Mouse (Mus musculus) CH12.LX (cell line): ENCODE results near the gene Rpl36a. TPM values are rescaled to one million over a fixed set of nuclear protein-coding genes. Genes with fewer than 3 reads are reported as not detected.
A peak's percentile ranks its signal among the peaks of the same experiment; 100 is the strongest.

ENCODE experiments used
- DNase-seq: peaks from one replicate; pipeline ENCODE4 v3.0.0-alpha.2; 2013; ENCODE audit errors: extremely low read depth
- H3K27ac ChIP-seq: 2 replicates; pipeline ENCODE4 v1.5.1; 2012; ENCODE audit warnings: low read depth, mild to moderate bottlenecking, control low read depth, moderate library complexity; ENCODE audit not compliant: insufficient read depth
- H3K27me3 ChIP-seq: replicated peaks from 2 replicates; pipeline ENCODE3; 2012; ENCODE audit warnings: inconsistent platforms
- H3K36me3 ChIP-seq, 2 experiments: replicated peaks in 1 of 2; 2 replicates each; pipeline versions ENCODE3 to v1.6.1; 2012; ENCODE audit warnings: inconsistent platforms in 1 of 2, low read length in 1 of 2, mild to moderate bottlenecking in 1 of 2, mixed read lengths in 1 of 2, moderate library complexity in 1 of 2; ENCODE audit not compliant: control insufficient read depth in 1 of 2, insufficient read depth in 1 of 2
- H3K4me1 ChIP-seq, 2 experiments: 2 replicates each; pipeline ENCODE4 v1.6.1; 2012; ENCODE audit warnings: inconsistent platforms in 1 of 2, moderate library complexity in 1 of 2; ENCODE audit not compliant: insufficient read depth in 2 of 2, control insufficient read depth in 1 of 2
- H3K4me2 ChIP-seq: 2 replicates; pipeline ENCODE4 v1.6.1; 2012; ENCODE audit warnings: low read depth, mild to moderate bottlenecking, control low read depth; ENCODE audit not compliant: poor library complexity, insufficient read depth, severe bottlenecking
- H3K4me3 ChIP-seq, 3 experiments: fragments of 150-350 bp in 1 of 3; sonication (generic) in 1 of 3; replicated peaks in 1 of 3; 2 replicates each; pipeline versions ENCODE3 to v1.5.1; 2011 to 2012; ENCODE audit warnings: low read depth in 2 of 3, low read length in 2 of 3, mild to moderate bottlenecking in 2 of 3, moderate library complexity in 2 of 3, control low read depth in 1 of 3, improper control_type of control experiment in 1 of 3, inconsistent platforms in 1 of 3, mixed read lengths in 1 of 3; ENCODE audit not compliant: poor library complexity in 1 of 3
- H3K79me2 ChIP-seq: replicated peaks from 2 replicates; pipeline ENCODE4 v1.6.1; 2012; ENCODE audit warnings: mild to moderate bottlenecking, moderate library complexity; ENCODE audit not compliant: control insufficient read depth, poor library complexity, insufficient read depth, severe bottlenecking; ENCODE audit errors: extremely low read depth
- H3K9ac ChIP-seq: 2 replicates; pipeline ENCODE4 v1.6.1; 2012; ENCODE audit warnings: low read depth, mild to moderate bottlenecking, control low read depth, moderate library complexity; ENCODE audit not compliant: insufficient read depth
- H3K9me3 ChIP-seq: replicated peaks from 2 replicates; pipeline ENCODE3; 2012; ENCODE audit warnings: low read length, inconsistent platforms, mixed read lengths
- BHLHE40 ChIP-seq: IDR thresholded peaks from 2 replicates; pipeline ENCODE4 v1.6.1; 2011; ENCODE audit warnings: mild to moderate bottlenecking, low read depth, low read length, improper control_type of control experiment
- CHD1 ChIP-seq: IDR thresholded peaks from 2 replicates; pipeline ENCODE4 v1.6.1; 2012; ENCODE audit warnings: low read depth, low read length, improper control_type of control experiment, inconsistent platforms
- CHD2 ChIP-seq: IDR thresholded peaks from 2 replicates; pipeline ENCODE4 v1.6.1; 2011; ENCODE audit warnings: low read length, improper control_type of control experiment
- CTCF ChIP-seq, 2 experiments: IDR thresholded peaks in 1 of 2; conservative IDR thresholded peaks in 1 of 2; 2 replicates each; pipeline ENCODE4 v1.5.1; 2011 to 2012; ENCODE audit warnings: low read depth in 2 of 2, low read length in 2 of 2, improper control_type of control experiment in 1 of 2, inconsistent platforms in 1 of 2, mild to moderate bottlenecking in 1 of 2, moderate library complexity in 1 of 2
- E2F4 ChIP-seq: IDR thresholded peaks from 2 replicates; pipeline ENCODE4 v1.6.1; 2011; ENCODE audit warnings: low read depth, low read length, improper control_type of control experiment; ENCODE audit not compliant: insufficient replicate concordance
- ELF1 ChIP-seq: IDR thresholded peaks from 2 replicates; pipeline ENCODE4 v1.6.1; 2014; ENCODE audit warnings: low read depth, mild to moderate bottlenecking, inconsistent platforms, low read length, improper control_type of control experiment
- EP300 ChIP-seq: IDR thresholded peaks from 2 replicates; pipeline ENCODE4 v1.6.1; 2011; ENCODE audit warnings: low read length, improper control_type of control experiment
- ETS1 ChIP-seq: conservative IDR thresholded peaks from 2 replicates; pipeline ENCODE4 v1.6.1; 2012; ENCODE audit warnings: low read depth, mild to moderate bottlenecking, inconsistent platforms, low read length, improper control_type of control experiment, moderate library complexity
- GABPA ChIP-seq: IDR thresholded peaks from 2 replicates; pipeline ENCODE4 v1.6.1; 2012; ENCODE audit warnings: low read depth, low read length, improper control_type of control experiment, inconsistent platforms; ENCODE audit not compliant: insufficient replicate concordance
- HCFC1 ChIP-seq: IDR thresholded peaks from 2 replicates; pipeline ENCODE4 v1.6.1; 2012; ENCODE audit warnings: low read depth, mild to moderate bottlenecking, inconsistent platforms, low read length, improper control_type of control experiment
- IRF4 ChIP-seq: IDR thresholded peaks from 2 replicates; pipeline ENCODE4 v1.6.1; 2014; ENCODE audit warnings: low read depth, mild to moderate bottlenecking, inconsistent platforms, low read length, improper control_type of control experiment
- JUN ChIP-seq: IDR thresholded peaks from 2 replicates; pipeline ENCODE4 v1.6.1; 2011; ENCODE audit warnings: low read depth, mild to moderate bottlenecking, low read length, improper control_type of control experiment, moderate library complexity; ENCODE audit not compliant: insufficient read depth
- JUND ChIP-seq: conservative IDR thresholded peaks from 2 replicates; pipeline ENCODE4 v1.6.1; 2011; ENCODE audit warnings: low read depth, low read length, improper control_type of control experiment
- KAT2A ChIP-seq: IDR thresholded peaks from 2 replicates; pipeline ENCODE4 v1.6.1; 2012; ENCODE audit warnings: low read length, improper control_type of control experiment, inconsistent platforms; ENCODE audit not compliant: insufficient replicate concordance
- MAFK ChIP-seq: IDR thresholded peaks from 2 replicates; pipeline ENCODE4 v1.6.1; 2011; ENCODE audit warnings: low read length, improper control_type of control experiment; ENCODE audit not compliant: insufficient replicate concordance
- MAX ChIP-seq: IDR thresholded peaks from 2 replicates; pipeline ENCODE4 v1.6.1; 2011; ENCODE audit warnings: low read length, improper control_type of control experiment
- MAZ ChIP-seq: IDR thresholded peaks from 2 replicates; pipeline ENCODE4 v1.6.1; 2012; ENCODE audit warnings: low read depth, mild to moderate bottlenecking, inconsistent platforms, low read length, improper control_type of control experiment, moderate library complexity
- MEF2A ChIP-seq: IDR thresholded peaks from 2 replicates; pipeline ENCODE4 v1.6.1; 2014; ENCODE audit warnings: low read depth, mild to moderate bottlenecking, inconsistent platforms, low read length, improper control_type of control experiment, borderline replicate concordance
- MXI1 ChIP-seq: IDR thresholded peaks from 2 replicates; pipeline ENCODE4 v1.6.1; 2011; ENCODE audit warnings: mild to moderate bottlenecking, low read depth, low read length, improper control_type of control experiment
- MYC ChIP-seq: IDR thresholded peaks from 2 replicates; pipeline ENCODE4 v1.6.1; 2011; ENCODE audit warnings: low read depth, mild to moderate bottlenecking, improper control_type of control experiment, low read length
- NELFE ChIP-seq: IDR thresholded peaks from 2 replicates; pipeline ENCODE4 v1.6.1; 2011; ENCODE audit warnings: low read depth, low read length, improper control_type of control experiment
- NRF1 ChIP-seq: IDR thresholded peaks from 2 replicates; pipeline ENCODE4 v1.6.1; 2014; ENCODE audit warnings: low read depth, mild to moderate bottlenecking, inconsistent platforms, low read length, improper control_type of control experiment, moderate library complexity
- PAX5 ChIP-seq: IDR thresholded peaks from 2 replicates; pipeline ENCODE4 v1.6.1; 2012; ENCODE audit warnings: low read length, inconsistent platforms, mixed read lengths
- POLR2A ChIP-seq: IDR thresholded peaks from 2 replicates; pipeline ENCODE4 v1.6.1; 2011; ENCODE audit warnings: low read depth, mild to moderate bottlenecking, improper control_type of control experiment, low read length
- POLR2AphosphoS2 ChIP-seq: IDR thresholded peaks from 2 replicates; pipeline ENCODE4 v1.6.1; 2011; ENCODE audit warnings: low read depth, low read length, improper control_type of control experiment
- RAD21 ChIP-seq: IDR thresholded peaks from 2 replicates; pipeline ENCODE4 v1.6.1; 2011; ENCODE audit warnings: low read depth, mild to moderate bottlenecking, low read length, improper control_type of control experiment, moderate library complexity
- RCOR1 ChIP-seq: conservative IDR thresholded peaks from 2 replicates; pipeline ENCODE4 v1.6.1; 2012; ENCODE audit warnings: low read depth, mild to moderate bottlenecking, inconsistent platforms, low read length, improper control_type of control experiment
- SIN3A ChIP-seq: IDR thresholded peaks from 2 replicates; pipeline ENCODE4 v1.6.1; 2012; ENCODE audit warnings: low read length, improper control_type of control experiment, inconsistent platforms
- SMC3 ChIP-seq: IDR thresholded peaks from 2 replicates; pipeline ENCODE4 v1.6.1; 2011; ENCODE audit warnings: low read depth, low read length, improper control_type of control experiment
- TBP ChIP-seq: conservative IDR thresholded peaks from 2 replicates; pipeline ENCODE4 v1.6.1; 2011; ENCODE audit warnings: low read depth, low read length, improper control_type of control experiment
- TCF12 ChIP-seq: IDR thresholded peaks from 2 replicates; pipeline ENCODE4 v1.6.1; 2014; ENCODE audit warnings: low read depth, mild to moderate bottlenecking, inconsistent platforms, low read length, improper control_type of control experiment
- UBTF ChIP-seq: IDR thresholded peaks from 2 replicates; pipeline ENCODE4 v1.6.1; 2012; ENCODE audit warnings: low read depth, mild to moderate bottlenecking, inconsistent platforms, low read length, improper control_type of control experiment, moderate library complexity
- USF1 ChIP-seq: IDR thresholded peaks from 2 replicates; pipeline ENCODE4 v1.6.1; 2014; ENCODE audit warnings: low read depth, mild to moderate bottlenecking, inconsistent platforms, low read length, improper control_type of control experiment
- USF2 ChIP-seq: conservative IDR thresholded peaks from 2 replicates; pipeline ENCODE4 v1.6.1; 2011; ENCODE audit warnings: low read depth, low read length, improper control_type of control experiment
- ZC3H11A ChIP-seq: IDR thresholded peaks from 2 replicates; pipeline ENCODE4 v1.6.1; 2012; ENCODE audit warnings: low read depth, mild to moderate bottlenecking, inconsistent platforms, low read length, improper control_type of control experiment
- ZKSCAN1 ChIP-seq: IDR thresholded peaks from 2 replicates; pipeline ENCODE4 v1.6.1; 2012; ENCODE audit warnings: low read depth, inconsistent platforms, low read length, improper control_type of control experiment, borderline replicate concordance
- ZMIZ1 ChIP-seq: IDR thresholded peaks from 2 replicates; pipeline ENCODE4 v1.6.1; 2012; ENCODE audit warnings: low read depth, mild to moderate bottlenecking, inconsistent platforms, low read length, improper control_type of control experiment
- ZNF384 ChIP-seq: IDR thresholded peaks from 2 replicates; pipeline ENCODE4 v1.6.1; 2012; ENCODE audit warnings: low read depth, low read length, improper control_type of control experiment, inconsistent platforms
- dilution Hi-C: fragments of 300-500 bp; cut with MboI; formaldehyde crosslinking; loops from 2 replicates; pipeline ENCODE4 v1.14.3; 2020; ENCODE audit warnings: low sequenced_read_pairs; ENCODE audit not compliant: extremely low pct_unique_long_range_greater_than_20kb, extremely low pct_ligation_motif_present
- in situ Hi-C: fragments of 300-500 bp; cut with MboI; formaldehyde crosslinking; loops from 3 replicates; pipeline ENCODE4 v1.14.3; 2019; ENCODE audit warnings: low sequenced_read_pairs, low pct_ligation_motif_present, low pct_unique_long_range_greater_than_20kb, mixed read lengths
- polyA plus RNA-seq: library from polyadenylated mRNA; unstranded; fragments of >175 nt; gene quantifications from 2 replicates; pipeline ENCODE4 v1.2.1, GENCODE M21; 2012; ENCODE audit warnings: low read depth; ENCODE audit not compliant: insufficient read length
- total RNA-seq, 2 experiments: library from RNA; depleted of rRNA; stranded (reverse); fragments of 300-350 nt in 1 of 2; fragments of >200 nt in 1 of 2; gene quantifications; 2 replicates each; pipeline ENCODE4 v1.2.3; 2012 to 2014

Rpl36a gene
- total and polyA plus RNA-seq, 3 experiments: 869 to 2,800 (median 2,352) TPM

DNA sequence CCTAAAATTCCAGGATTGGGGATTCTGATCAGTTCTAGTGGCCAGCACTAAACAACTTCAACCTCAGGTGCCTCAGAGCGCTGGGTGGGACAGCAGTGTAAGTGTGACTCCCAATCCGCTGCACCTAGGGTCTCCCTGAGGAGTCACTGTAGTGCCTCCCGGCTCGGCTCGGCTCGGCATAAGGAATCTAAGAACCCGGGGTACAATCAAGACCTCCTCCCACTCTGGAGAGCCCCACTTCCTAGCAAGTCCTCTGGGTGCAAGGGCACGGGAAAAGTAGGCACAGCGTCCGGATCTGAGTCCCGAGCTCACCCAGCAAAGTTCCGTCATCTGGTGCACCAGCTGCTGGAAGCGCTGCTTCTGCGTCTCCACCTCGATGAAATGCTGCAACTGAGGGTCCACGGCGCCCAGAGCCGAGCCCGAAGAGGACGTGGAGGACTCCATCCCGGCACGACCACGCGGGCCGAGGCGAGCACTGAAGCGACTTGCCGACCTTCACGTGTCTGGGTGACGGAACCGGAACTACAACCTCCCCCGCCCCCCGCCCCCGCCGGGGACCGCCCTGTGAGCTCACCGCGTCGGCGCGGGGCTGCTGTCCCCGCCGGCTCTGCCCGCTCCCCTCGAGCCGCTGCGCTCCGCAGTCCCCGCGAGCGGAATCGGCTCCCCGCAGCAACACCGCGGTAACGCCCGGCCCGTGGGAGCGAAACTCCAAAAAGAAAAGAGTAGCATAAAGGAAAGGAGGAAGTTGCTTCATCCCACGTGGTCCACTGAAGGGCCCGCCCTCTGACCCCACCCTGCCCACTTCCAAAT lies 44.1 kb upstream of the Rpl36a start, which contains the start of gene Timm8a1:
Timm8a1 (minus strand) TSS at position 721 of the 810 bp plus-strand sequence.
- peak within 1 kb of the TSS; percentile 91 for H3K27ac ChIP-seq
- peak within 1 kb of the TSS; percentile 61 for H3K4me2 ChIP-seq
- peak within 1 kb of the TSS; percentile 91 for H3K9ac ChIP-seq
- H3K9me3 ChIP-seq: no peaks in the 10 kb centered on the region
- dilution Hi-C loops (no loop called here), in situ Hi-C loops (no loop called here)
- H3K4me1 ChIP-seq: peaks cover 3 to 4% of the 10 kb centered on the region in 2 experiments; a peak in 2 of 4 replicates
- H3K79me2 ChIP-seq: peaks cover 27% of the 10 kb centered on the region
- no peaks in the 10 kb centered on the region for H3K27me3 ChIP-seq
- peaks cover 10 to 36% of the 10 kb centered on the region in 2 experiments for H3K36me3 ChIP-seq
- DNase-seq: peak; percentile 64
- H3K4me3 ChIP-seq: peak within 1 kb of the TSS; percentile 66 to 84 (median 78)
- TF ChIP-seq JUND: no peak
- no peak for TF ChIP-seq MAX
- peak; percentile 70 for TF ChIP-seq POLR2A
- TF ChIP-seq SMC3: no peak
- no peak for TF ChIP-seq JUN
- 0 out of 2 replicates have a peak, but pooled peaks have one; percentile 26 for TF ChIP-seq ELF1
- no peak for TF ChIP-seq NELFE
- no peak for TF ChIP-seq MAFK
- TF ChIP-seq MYC: peak; percentile 82
- 0 out of 2 replicates have a peak, but pooled peaks have one; percentile 19 for TF ChIP-seq E2F4
- no peak for TF ChIP-seq CTCF (conservative IDR thresholded peaks at IDR 0.05 in 1 of 2, IDR thresholded peaks at IDR 0.05 in 1 of 2; ENCODE audit: low read depth in 2 of 2, low read length in 2 of 2)
- peak; percentile 47; the same call in 1 of the 2 replicates for TF ChIP-seq SIN3A
- TF ChIP-seq ZC3H11A: no peak
- TF ChIP-seq PAX5: no peak
- TF ChIP-seq CHD1: no peak
- TF ChIP-seq ETS1: no peak
- TF ChIP-seq RCOR1: no peak
- no peak for TF ChIP-seq TCF12
- TF ChIP-seq MXI1: peak; percentile 78; the same call in 1 of the 2 replicates
- peak; percentile 63; the same call in 1 of the 2 replicates for TF ChIP-seq POLR2AphosphoS2
- TF ChIP-seq ZKSCAN1: no peak
- no peak for TF ChIP-seq UBTF
- TF ChIP-seq MEF2A: no peak
- 0 out of 2 replicates have a peak, but pooled peaks have one; percentile 23 for TF ChIP-seq USF2
- TF ChIP-seq CHD2: no peak
- peak; percentile 50 for TF ChIP-seq BHLHE40
- TF ChIP-seq IRF4: no peak
- TF ChIP-seq KAT2A: no peak
- no peak for TF ChIP-seq TBP
- no peak; the same call in 1 of the 2 replicates for TF ChIP-seq HCFC1
- no peak for TF ChIP-seq GABPA
- TF ChIP-seq RAD21: no peak
- TF ChIP-seq EP300: no peak
- peak; percentile 57 for TF ChIP-seq USF1
- peak; percentile 58 for TF ChIP-seq NRF1
- TF ChIP-seq ZNF384: no peak
- peak; percentile 7; the same call in 1 of the 2 replicates for TF ChIP-seq ZMIZ1
- TF ChIP-seq MAZ: no peak
